Mouse (Mus musculus): ENCODE data around the gene Lmo1. TPM values are rescaled to one million over a fixed set of nuclear protein-coding genes. Genes with fewer than 3 reads are reported as not detected.

Gene Lmo1
- polyA plus RNA-seq, 1 experiment from 2014 or later: 1.1 TPM

- H3K9ac ChIP-seq (ENCODE audit: low read depth, low read length): no peak overlapping the region
- H3K27me3 ChIP-seq (ENCODE audit: control insufficient read depth, insufficient read depth, low read depth, low read length): no peaks in the 10 kb centered on the region
- H3K27ac ChIP-seq (ENCODE audit: low read length): no peak overlapping the region
- no peaks in the 10 kb centered on the region for H3K4me1 ChIP-seq (ENCODE audit: control insufficient read depth, low read depth, low read length)
- ATAC-seq (ENCODE audit: low read depth): no peak
- no peak overlapping the region for H3K4me2 ChIP-seq (ENCODE audit: low read depth, low read length)
- no peaks in the 10 kb centered on the region for H3K9me3 ChIP-seq (replicated peaks; ENCODE audit: control insufficient read depth, low read length)
- WGBS (ENCODE audit: insufficient replicate concordance): 36% methylated on average over 2 of the region's 2 CpGs
- no peak overlapping the region for H3K4me3 ChIP-seq (ENCODE audit: low read depth, low read length)
- no peaks in the 10 kb centered on the region for H3K36me3 ChIP-seq (ENCODE audit: control insufficient read depth, insufficient read depth)
Observed at GRCm38 (mm10) chr7:109206358-109206757, 31.4 kb upstream of the Lmo1 start.

GRCm38 (mm10) chr7:109203140-109203539 lies 28.1 kb upstream of the Lmo1 start:
- no peak overlapping the region for H3K27ac ChIP-seq (ENCODE audit: low read length)
- no peak overlapping the region for H3K4me2 ChIP-seq (ENCODE audit: low read depth, low read length)
- no peak overlapping the region for H3K4me3 ChIP-seq (ENCODE audit: low read depth, low read length)
- no peaks in the 10 kb centered on the region for H3K36me3 ChIP-seq (ENCODE audit: control insufficient read depth, insufficient read depth)
- ATAC-seq (ENCODE audit: low read depth): no peak
- H3K9me3 ChIP-seq (replicated peaks; ENCODE audit: control insufficient read depth, low read length): no peaks in the 10 kb centered on the region
- no peaks in the 10 kb centered on the region for H3K27me3 ChIP-seq (ENCODE audit: control insufficient read depth, insufficient read depth, low read depth, low read length)
- no peaks in the 10 kb centered on the region for H3K4me1 ChIP-seq (ENCODE audit: control insufficient read depth, low read depth, low read length)
- H3K9ac ChIP-seq (ENCODE audit: low read depth, low read length): no peak overlapping the region
- 39% methylated on average over 3 of the region's 3 CpGs for WGBS (ENCODE audit: insufficient replicate concordance)

GRCm38 (mm10) chr7:109200559-109200958 lies 25.6 kb upstream of the Lmo1 start:
- no peaks in the 10 kb centered on the region for H3K27me3 ChIP-seq (ENCODE audit: control insufficient read depth, insufficient read depth, low read depth, low read length)
- H3K4me2 ChIP-seq (ENCODE audit: low read depth, low read length): no peak overlapping the region
- no peaks in the 10 kb centered on the region for H3K36me3 ChIP-seq (ENCODE audit: control insufficient read depth, insufficient read depth)
- WGBS (ENCODE audit: insufficient replicate concordance): 35% methylated on average over 3 of the region's 3 CpGs
- no peak overlapping the region for H3K4me3 ChIP-seq (ENCODE audit: low read depth, low read length)
- no peak overlapping the region for H3K9ac ChIP-seq (ENCODE audit: low read depth, low read length)
- no peaks in the 10 kb centered on the region for H3K9me3 ChIP-seq (replicated peaks; ENCODE audit: control insufficient read depth, low read length)
- H3K4me1 ChIP-seq (ENCODE audit: control insufficient read depth, low read depth, low read length): no peaks in the 10 kb centered on the region
- no peak overlapping the region for H3K27ac ChIP-seq (ENCODE audit: low read length)
- no peak for ATAC-seq (ENCODE audit: low read depth)

GRCm38 (mm10) chr7:109197161-109197650 lies 22.2 kb upstream of the Lmo1 start:
- no peaks in the 10 kb centered on the region for H3K36me3 ChIP-seq (ENCODE audit: control insufficient read depth, insufficient read depth)
- H3K9me3 ChIP-seq (replicated peaks; ENCODE audit: control insufficient read depth, low read length): no peaks in the 10 kb centered on the region
- H3K27me3 ChIP-seq (ENCODE audit: control insufficient read depth, insufficient read depth, low read depth, low read length): no peaks in the 10 kb centered on the region
- no peaks in the 10 kb centered on the region for H3K4me1 ChIP-seq (ENCODE audit: control insufficient read depth, low read depth, low read length)
- no peak overlapping the region for H3K9ac ChIP-seq (ENCODE audit: low read depth, low read length)
- no peak overlapping the region for H3K4me2 ChIP-seq (ENCODE audit: low read depth, low read length)
- WGBS (ENCODE audit: insufficient replicate concordance): 66% methylated on average over 3 of the region's 3 CpGs
- H3K4me3 ChIP-seq (ENCODE audit: low read depth, low read length): no peak overlapping the region
- no peak overlapping the region for H3K27ac ChIP-seq (ENCODE audit: low read length)
- ATAC-seq (ENCODE audit: low read depth): no peak

- ATAC-seq (ENCODE audit: low read depth): no peak
- Histone ChIP-seq H3K4me1 (ENCODE audit: control insufficient read depth, low read depth, low read length) (no peaks in the 10 kb centered on the region), H3K9ac (ENCODE audit: low read depth, low read length) (no peak overlapping the region), H3K9me3 (replicated peaks; ENCODE audit: control insufficient read depth, low read length) (no peaks in the 10 kb centered on the region), H3K27me3 (ENCODE audit: control insufficient read depth, insufficient read depth, low read depth, low read length) (no peaks in the 10 kb centered on the region), H3K36me3 (ENCODE audit: control insufficient read depth, insufficient read depth) (no peaks in the 10 kb centered on the region), H3K4me3 (ENCODE audit: low read depth, low read length) (no peak overlapping the region), H3K4me2 (ENCODE audit: low read depth, low read length) (no peak overlapping the region), H3K27ac (ENCODE audit: low read length) (no peak overlapping the region)
- 61% methylated on average over 11 of the region's 11 CpGs for WGBS (ENCODE audit: insufficient replicate concordance)
Observed at GRCm38 (mm10) chr7:109196399-109197082, 21.5 kb upstream of the Lmo1 start.

GRCm38 (mm10) chr7:109195982-109196381 lies 21.0 kb upstream of the Lmo1 start:
- Histone ChIP-seq H3K27me3 (ENCODE audit: control insufficient read depth, insufficient read depth, low read depth, low read length) (no peaks in the 10 kb centered on the region), H3K4me1 (ENCODE audit: control insufficient read depth, low read depth, low read length) (no peaks in the 10 kb centered on the region), H3K9me3 (replicated peaks; ENCODE audit: control insufficient read depth, low read length) (no peaks in the 10 kb centered on the region), H3K9ac (ENCODE audit: low read depth, low read length) (no peak overlapping the region), H3K36me3 (ENCODE audit: control insufficient read depth, insufficient read depth) (no peaks in the 10 kb centered on the region), H3K27ac (ENCODE audit: low read length) (no peak overlapping the region), H3K4me3 (ENCODE audit: low read depth, low read length) (no peak overlapping the region), H3K4me2 (ENCODE audit: low read depth, low read length) (no peak overlapping the region)
- 54% methylated on average over 6 of the region's 6 CpGs for WGBS (ENCODE audit: insufficient replicate concordance)
- ATAC-seq (ENCODE audit: low read depth): no peak

GRCm38 (mm10) chr7:109194850-109195249 lies 19.8 kb upstream of the Lmo1 start:
- no peak overlapping the region for H3K27ac ChIP-seq (ENCODE audit: low read length)
- 56% methylated on average over 1 of the region's 1 CpGs for WGBS (ENCODE audit: insufficient replicate concordance)
- no peaks in the 10 kb centered on the region for H3K36me3 ChIP-seq (ENCODE audit: control insufficient read depth, insufficient read depth)
- no peak overlapping the region for H3K9ac ChIP-seq (ENCODE audit: low read depth, low read length)
- ATAC-seq (ENCODE audit: low read depth): no peak
- no peak overlapping the region for H3K4me2 ChIP-seq (ENCODE audit: low read depth, low read length)
- H3K4me3 ChIP-seq (ENCODE audit: low read depth, low read length): no peak overlapping the region
- no peaks in the 10 kb centered on the region for H3K9me3 ChIP-seq (replicated peaks; ENCODE audit: control insufficient read depth, low read length)
- no peaks in the 10 kb centered on the region for H3K4me1 ChIP-seq (ENCODE audit: control insufficient read depth, low read depth, low read length)
- no peaks in the 10 kb centered on the region for H3K27me3 ChIP-seq (ENCODE audit: control insufficient read depth, insufficient read depth, low read depth, low read length)

GRCm38 (mm10) chr7:109187244-109188035 lies 12.4 kb upstream of the Lmo1 start:
- Histone ChIP-seq H3K9me3 (replicated peaks; ENCODE audit: control insufficient read depth, low read length) (no peaks in the 10 kb centered on the region), H3K9ac (ENCODE audit: low read depth, low read length) (no peak overlapping the region), H3K4me1 (ENCODE audit: control insufficient read depth, low read depth, low read length) (no peaks in the 10 kb centered on the region), H3K27me3 (ENCODE audit: control insufficient read depth, insufficient read depth, low read depth, low read length) (no peaks in the 10 kb centered on the region), H3K27ac (ENCODE audit: low read length) (no peak overlapping the region), H3K36me3 (ENCODE audit: control insufficient read depth, insufficient read depth) (no peaks in the 10 kb centered on the region), H3K4me2 (ENCODE audit: low read depth, low read length) (no peak overlapping the region), H3K4me3 (ENCODE audit: low read depth, low read length) (no peak overlapping the region)
- ATAC-seq (ENCODE audit: low read depth): no peak
- 57% methylated on average over 6 of the region's 6 CpGs for WGBS (ENCODE audit: insufficient replicate concordance)

GRCm38 (mm10) chr7:109185975-109186374 lies 11.0 kb upstream of the Lmo1 start:
- 80% methylated on average over 2 of the region's 2 CpGs for WGBS (ENCODE audit: insufficient replicate concordance)
- no peak for ATAC-seq (ENCODE audit: low read depth)
- Histone ChIP-seq H3K9ac (ENCODE audit: low read depth, low read length) (no peak overlapping the region), H3K36me3 (ENCODE audit: control insufficient read depth, insufficient read depth) (no peaks in the 10 kb centered on the region), H3K4me1 (ENCODE audit: control insufficient read depth, low read depth, low read length) (no peaks in the 10 kb centered on the region), H3K27ac (ENCODE audit: low read length) (no peak overlapping the region), H3K9me3 (replicated peaks; ENCODE audit: control insufficient read depth, low read length) (no peaks in the 10 kb centered on the region), H3K4me2 (ENCODE audit: low read depth, low read length) (no peak overlapping the region), H3K4me3 (ENCODE audit: low read depth, low read length) (no peak overlapping the region), H3K27me3 (ENCODE audit: control insufficient read depth, insufficient read depth, low read depth, low read length) (no peaks in the 10 kb centered on the region)
